Mouse (Mus musculus) T-helper 2 cell (primary cell): ENCODE results near the gene Eif4g3.

Experiments used
- in situ Hi-C: fragments of 300-600 bp; cut with MboI, MseI; formaldehyde crosslinking; loops from one replicate; pipeline ENCODE4 v1.15.1; 2025; ENCODE audit warnings: high pct_unique_total_duplicates

Gene Eif4g3

DNA sequence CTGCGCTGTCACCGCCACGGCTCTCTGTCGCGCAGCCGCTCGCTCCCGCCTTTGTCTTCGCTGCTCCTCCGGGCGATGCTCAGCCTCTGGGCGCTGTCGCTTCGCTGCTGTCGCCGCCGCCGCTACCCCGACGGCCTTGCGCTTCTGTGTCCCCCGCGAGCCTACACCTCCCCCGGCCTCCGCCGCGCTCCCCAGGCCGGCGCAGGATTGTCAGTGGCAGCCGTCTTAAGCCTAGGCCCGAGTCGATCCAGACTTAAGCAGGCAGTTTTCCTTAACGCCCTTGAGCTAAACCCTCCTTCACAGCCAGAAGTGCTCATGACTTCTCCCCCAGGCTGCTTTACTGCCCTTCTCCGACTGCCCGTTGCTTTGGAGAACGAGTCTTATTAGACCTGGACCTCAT lies 224.6 kb downstream of the Eif4g3 start:
- in situ Hi-C loops, result loop anchor here (10.0 to 25.0 kb wide), 3 partner anchors 363 to 1117 kb away; partner anchors contain the start of gene Cdc42

DNA sequence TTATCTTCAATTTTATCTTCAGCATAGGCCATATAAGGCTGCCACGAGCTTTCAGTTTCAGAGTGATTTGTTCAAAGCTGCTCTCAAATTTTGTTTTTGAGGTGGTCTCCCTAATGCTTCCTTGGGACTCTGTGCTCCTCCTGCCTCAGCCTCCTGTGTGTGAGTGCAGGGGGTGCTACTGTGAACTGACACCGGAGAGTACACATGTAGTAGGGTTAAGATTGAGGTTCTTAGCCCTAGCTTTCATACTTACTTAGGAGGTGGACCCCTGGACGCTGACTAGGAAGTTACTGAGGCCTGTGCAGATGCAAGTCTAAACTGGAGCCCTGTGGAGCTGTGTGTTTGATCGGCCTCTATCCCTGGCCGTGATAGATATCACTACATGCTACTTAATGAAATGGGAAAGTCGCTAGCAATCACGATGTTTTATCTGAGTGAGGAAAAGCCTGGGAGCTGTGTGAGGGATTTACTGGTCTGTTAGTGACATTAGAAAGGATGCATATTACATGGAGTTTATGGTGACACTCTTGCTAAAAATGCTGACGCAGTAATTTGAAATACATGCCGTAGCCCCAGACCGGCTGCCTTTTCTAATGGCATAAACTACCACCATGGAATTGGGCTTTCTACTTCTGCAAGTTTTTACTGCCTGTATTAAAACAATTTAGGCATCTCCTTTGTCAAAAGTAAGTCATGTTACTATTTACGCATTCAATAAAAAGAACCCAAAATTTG lies 225.3 kb downstream of the Eif4g3 start:
- in situ Hi-C loops, result loop anchor here (10.0 to 25.0 kb wide), 3 partner anchors 363 to 1117 kb away; partner anchors contain the start of gene Cdc42

DNA sequence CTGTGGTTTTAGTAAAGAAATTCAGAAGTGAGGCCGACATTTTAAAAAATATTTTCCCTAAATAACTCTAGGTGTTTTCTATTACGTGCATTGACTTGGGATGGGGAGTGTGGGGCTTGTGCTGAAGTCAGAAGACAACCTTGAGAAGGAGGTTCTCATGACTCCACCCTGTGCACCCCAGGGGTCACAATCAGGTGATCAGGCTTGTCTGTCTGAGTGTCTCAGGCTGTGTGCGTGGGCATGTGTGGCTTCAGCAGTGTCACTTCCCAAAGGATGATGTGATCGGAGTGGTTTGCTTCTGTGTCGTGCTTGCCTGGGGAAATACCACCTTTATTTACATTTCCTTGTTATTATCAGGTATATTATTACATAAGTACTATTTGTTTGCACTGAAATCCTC lies 226.5 kb downstream of the Eif4g3 start:
- in situ Hi-C loops, result loop anchor here (10.0 to 25.0 kb wide), 3 partner anchors 365 to 1115 kb away; partner anchors contain the start of gene Cdc42

DNA sequence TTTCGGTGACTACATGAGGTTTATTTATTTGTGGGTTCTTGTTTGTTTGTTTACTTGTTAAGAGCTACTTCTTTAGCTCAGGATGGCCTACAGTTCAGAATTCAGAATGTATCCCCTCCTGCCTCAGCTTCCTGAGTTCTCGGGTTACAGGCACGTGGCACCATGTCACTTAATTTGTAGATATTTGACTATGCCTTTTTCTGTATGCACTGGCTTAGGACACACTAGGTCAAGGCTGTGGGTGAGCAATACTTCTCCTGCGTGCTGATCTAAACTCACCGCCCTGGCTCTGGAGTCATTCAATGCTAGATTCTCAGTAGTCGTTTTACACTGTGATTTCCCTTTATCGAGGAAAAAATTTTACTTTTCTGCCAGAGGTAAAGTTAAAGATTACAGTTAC lies 227.9 kb downstream of the Eif4g3 start:
- in situ Hi-C loops, result loop anchor here (25.0 kb wide), 1 partner anchor 858 kb away; the partner anchor contains the start of gene Cdc42

DNA sequence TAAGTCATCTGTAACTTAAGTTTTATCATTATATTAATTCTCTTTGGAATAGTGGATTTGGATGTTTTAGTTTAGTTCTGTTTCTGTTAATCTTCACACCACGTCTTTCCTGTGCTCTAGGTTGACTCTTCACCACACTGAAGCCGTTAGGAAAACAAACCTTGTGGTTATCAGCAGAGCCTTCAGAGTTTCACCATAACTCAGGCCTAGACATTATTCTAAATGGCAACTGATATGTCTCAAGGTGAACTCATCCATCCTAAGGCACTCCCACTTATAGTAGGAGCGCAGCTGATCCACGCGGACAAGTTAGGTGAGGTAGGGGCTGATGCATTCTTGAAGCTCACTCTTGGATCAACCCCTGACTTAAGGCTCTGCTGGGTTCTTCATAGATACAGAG lies 228.6 kb downstream of the Eif4g3 start:
- in situ Hi-C loops, result loop anchor here (25.0 kb wide), 1 partner anchor 859 kb away; the partner anchor contains the start of gene Cdc42

DNA sequence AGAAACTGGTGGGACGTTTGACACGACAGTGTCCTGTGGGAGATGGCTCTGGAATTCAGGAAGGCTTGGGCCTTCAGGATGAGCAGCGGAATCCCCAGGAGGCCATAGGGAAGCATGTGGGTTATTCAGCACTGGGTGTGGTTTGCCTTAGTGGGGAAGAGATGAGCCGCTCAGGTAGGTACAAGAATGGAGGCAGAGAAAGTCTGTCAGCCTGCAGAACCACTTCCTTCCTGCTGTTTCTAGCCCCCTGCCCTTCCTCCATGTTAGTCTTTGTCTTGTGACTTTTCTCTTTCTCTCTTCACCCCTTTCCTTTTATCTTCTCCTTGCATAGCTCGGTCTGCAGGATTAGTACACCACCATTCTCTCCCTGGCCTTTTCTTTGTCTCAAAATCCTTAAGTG lies 229.6 kb downstream of the Eif4g3 start:
- in situ Hi-C loops, result loop anchor here (25.0 kb wide), 1 partner anchor 860 kb away; the partner anchor contains the start of gene Cdc42

DNA sequence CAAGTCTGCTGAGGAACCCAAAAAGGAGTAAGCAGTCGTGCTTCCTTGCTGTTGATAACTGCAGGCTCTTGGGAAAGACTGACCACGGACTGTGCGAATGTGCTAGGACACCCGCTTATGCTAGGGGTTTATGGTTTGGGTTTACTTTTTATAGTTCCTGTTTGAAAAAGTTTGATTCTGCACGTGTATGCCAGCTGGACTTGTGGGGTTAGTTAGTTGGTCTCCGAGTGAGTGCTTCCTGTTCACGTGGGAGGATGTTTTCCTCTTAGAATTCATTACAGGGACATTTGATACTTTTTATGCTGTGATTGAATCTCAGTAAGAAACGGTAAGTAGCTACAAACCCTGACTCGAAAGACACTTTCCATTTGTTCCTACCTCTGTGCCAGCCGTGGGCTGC lies 230.8 kb downstream of the Eif4g3 start:
- in situ Hi-C loops, result loop anchor here (25.0 kb wide), 1 partner anchor 861 kb away; the partner anchor contains the start of gene Cdc42

DNA sequence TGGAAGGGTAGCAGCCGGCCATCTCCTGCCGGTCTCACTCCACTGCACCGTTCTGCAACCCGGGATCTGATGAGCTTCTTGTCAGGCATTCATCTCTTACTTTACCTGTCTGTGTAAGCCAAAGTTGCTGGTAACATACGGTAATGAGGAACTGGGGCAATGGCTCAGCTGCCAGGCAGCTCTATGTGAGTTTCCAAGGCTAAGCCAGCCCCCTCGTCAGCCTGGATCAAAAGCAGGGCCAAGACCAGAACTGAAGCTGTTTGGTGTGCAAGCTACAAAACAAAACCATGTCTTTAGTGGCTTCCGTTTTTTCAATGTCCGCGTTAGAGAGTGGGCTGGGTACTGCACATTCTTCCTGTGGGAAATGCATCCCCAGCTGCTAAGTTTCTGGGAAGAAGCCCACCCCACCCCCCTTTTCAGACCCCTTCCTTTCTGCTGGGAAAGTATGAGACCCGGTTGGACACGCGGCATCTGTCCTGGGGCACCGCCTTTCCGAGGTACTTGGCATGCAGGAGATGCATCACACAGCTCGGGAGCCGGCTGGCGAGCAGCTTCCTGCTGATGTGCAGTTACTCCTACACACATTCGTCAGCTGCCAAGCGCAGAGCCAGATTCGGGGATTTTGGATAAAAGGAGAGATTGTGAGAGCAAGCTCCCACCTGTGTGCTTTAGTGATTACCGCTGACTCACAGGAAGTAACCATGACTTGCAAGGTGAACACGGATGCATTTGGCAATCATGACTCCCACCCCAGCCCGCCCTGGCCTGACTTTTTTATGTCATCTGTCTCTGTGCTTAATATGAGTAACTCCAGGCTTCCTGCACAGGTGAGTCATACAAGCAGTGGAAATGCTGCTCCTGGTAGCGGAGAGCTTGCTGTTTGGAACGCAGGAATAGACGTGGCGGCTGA lies 254.2 kb downstream of the Eif4g3 start:
- in situ Hi-C loops, result no loop called here

DNA sequence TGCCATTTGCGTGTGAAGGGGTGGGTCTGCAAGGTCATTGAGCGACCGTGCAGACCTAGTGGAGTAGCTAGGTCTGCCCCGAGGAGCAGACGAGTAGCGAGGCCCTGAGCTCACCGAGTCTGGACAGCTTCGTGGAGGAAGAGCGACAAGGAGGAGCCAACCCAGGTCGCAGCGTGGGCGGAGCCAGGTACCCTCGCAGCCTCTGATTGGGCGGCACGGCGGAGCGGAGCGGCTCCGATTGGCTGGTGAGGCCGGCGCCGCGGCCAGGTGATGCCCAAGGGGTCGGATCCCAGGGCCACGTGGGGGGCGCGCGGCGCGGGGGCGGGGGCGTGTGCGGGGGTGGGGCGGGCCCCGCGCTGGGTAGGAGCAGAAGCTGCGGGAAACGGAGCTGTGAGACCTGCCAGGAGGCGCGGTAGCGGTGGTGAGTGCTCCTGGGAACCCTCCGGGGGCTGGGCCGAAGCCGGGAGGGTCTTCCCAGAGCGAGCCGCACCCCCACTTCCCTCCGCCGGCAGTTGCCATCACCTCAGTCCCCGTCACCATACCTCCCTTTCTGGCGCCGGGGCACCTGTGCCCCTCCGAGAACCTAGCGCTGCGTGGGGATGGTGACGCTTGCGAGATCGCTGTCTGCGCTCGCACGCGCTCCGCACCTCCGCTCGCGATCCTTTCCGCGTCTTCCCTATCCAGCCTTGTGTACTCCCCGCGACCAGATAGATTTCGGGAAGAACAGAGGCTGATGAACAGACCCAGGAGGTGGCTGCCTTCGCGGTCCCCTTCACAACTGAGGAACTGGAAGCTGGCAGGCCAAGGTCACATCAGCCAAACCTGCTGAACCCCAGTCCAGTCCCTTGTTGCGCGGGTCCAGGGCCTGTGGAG lies 257.5 kb downstream of the Eif4g3 start, which contains the start of the genes Sh2d5 and Kif17:
Gene Sh2d5 (plus strand): TSS at position 316 of the 873 bp plus-strand sequence.
Gene Kif17 (plus strand): TSS at position 348 of the 873 bp plus-strand sequence.
- in situ Hi-C loops, result loop anchor here (10.0 kb wide), 1 partner anchor 1344 kb away; no protein-coding TSS in a partner anchor

DNA sequence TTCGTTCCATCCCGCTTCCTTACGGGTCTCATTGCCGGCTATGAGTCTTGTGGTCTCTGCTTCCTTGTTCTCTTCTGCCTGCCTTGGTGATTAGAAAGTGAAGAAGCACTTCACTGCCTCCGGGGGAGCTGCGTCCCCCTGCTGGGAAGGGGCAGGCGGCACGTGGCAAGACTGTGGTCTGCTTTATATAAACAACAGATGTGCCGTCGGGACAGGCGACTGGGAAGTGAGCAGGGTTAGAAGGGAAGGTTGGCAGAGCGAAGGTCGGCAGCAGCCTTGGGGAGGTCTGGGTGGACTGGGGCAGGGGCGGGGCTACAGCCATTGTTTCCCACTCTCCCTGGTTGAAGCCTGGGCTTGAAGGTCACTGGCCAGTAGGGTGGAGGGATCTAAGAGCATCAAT lies 259.0 kb downstream of the Eif4g3 start:
- in situ Hi-C loops, result loop anchor here (10.0 kb wide), 1 partner anchor 1343 kb away; no protein-coding TSS in a partner anchor

DNA sequence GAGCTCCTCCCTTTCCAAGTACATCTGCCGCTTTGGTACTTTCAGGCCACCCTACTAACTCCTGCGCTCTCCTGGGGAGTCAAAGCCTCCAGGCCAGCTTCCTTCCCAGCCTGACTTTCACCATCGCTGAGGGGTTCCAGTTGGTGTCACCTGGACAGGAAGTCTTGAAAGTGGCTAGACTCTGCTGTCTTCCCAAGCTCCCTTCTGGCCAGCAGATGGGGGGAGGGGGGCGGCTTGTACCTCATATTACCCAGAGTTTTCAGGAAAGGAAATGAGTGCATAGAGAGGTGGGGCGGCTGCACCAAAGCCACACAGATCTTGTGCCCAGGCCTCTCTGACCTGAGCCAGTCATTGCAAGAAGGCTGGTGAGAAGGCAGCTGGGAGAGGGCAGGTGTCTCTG lies 259.4 kb downstream of the Eif4g3 start:
- in situ Hi-C loops, result loop anchor here (10.0 kb wide), 1 partner anchor 1343 kb away; no protein-coding TSS in a partner anchor

DNA sequence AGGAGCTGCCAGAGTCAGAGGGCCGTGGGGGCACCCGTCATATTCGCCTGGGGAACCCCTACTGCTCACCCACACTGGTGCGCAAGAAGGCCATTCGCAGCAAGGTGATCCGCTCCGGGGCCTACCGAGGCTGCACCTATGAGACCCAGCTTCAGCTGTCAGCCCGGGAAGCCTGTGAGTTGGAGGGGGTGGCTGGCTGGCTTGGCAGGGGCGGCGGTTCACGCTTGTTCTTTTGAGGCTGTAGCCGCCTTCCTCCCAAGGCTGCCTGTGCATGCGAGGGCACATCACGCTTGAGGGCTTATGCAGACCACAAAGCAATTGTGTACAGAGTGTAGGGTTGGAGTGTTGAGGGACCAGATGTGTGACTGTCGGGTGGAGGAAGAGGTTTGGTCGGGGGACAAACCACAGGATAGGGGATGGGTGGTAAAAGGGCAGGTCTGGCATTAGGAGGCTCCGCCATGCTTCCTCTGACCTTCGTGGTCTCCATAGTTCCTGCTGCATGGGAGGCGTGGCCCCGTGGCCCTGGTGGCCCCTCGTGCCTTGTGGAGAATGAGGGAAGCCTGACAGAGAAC lies 264.4 kb downstream of the Eif4g3 start:
- in situ Hi-C loops, result loop anchor here (10.0 kb wide), 1 partner anchor 1338 kb away; no protein-coding TSS in a partner anchor
